Mouse (Mus musculus): ENCODE data around the gene Steap1. TPM values are rescaled to one million over a fixed set of nuclear protein-coding genes. Genes with fewer than 3 reads are reported as not detected.
A peak's percentile ranks its signal among the peaks of the same experiment; 100 is the strongest.

Steap1 gene
- 1.5 and 1.6 TPM in 2 replicates for polyA plus RNA-seq (2015; fragmentation: Nextera tagmentation; extraction: Ambion mirVana)

GRCm38 (mm10) chr5:5748866-5749682 lies at the start of gene Steap1:
TSS of gene Steap1 (minus strand) at chr5:5749326.
- no peaks in the 10 kb centered on the region for H3K36me3 ChIP-seq
- no peaks in the 10 kb centered on the region for H3K9me3 ChIP-seq (replicated peaks)
- H3K27me3 ChIP-seq (replicated peaks), result peaks cover 16% of the 10 kb centered on the region
- peak within 1 kb of the TSS; percentile 45 for H3K9ac ChIP-seq (replicated peaks)
- WGBS, result under 1% methylated on average over 75 of the region's 75 CpGs
- ATAC-seq (ENCODE audit: low FRiP score), result peak; percentile 90
- peak within 1 kb of the TSS; percentile 99 for H3K4me2 ChIP-seq
- H3K27ac ChIP-seq (replicated peaks), result no peak within 1 kb of the TSS
- peak within 1 kb of the TSS; percentile 53 for H3K4me3 ChIP-seq (replicated peaks)
- H3K4me1 ChIP-seq, result peaks cover 13% of the 10 kb centered on the region

- no peaks in the 10 kb centered on the region for H3K9me3 ChIP-seq (replicated peaks)
- H3K4me2 ChIP-seq, result no peak overlapping the region
- no peak overlapping the region for H3K4me3 ChIP-seq (replicated peaks)
- H3K4me1 ChIP-seq, result no peaks in the 10 kb centered on the region
- H3K9ac ChIP-seq (replicated peaks), result no peak overlapping the region
- H3K27ac ChIP-seq (replicated peaks), result no peak overlapping the region
- no peaks in the 10 kb centered on the region for H3K27me3 ChIP-seq (replicated peaks)
- ATAC-seq (ENCODE audit: low FRiP score), result peak; percentile 63
- H3K36me3 ChIP-seq, result no peaks in the 10 kb centered on the region
- 76% methylated on average over 2 of the region's 2 CpGs for WGBS
Measured at GRCm38 (mm10) chr5:5787106-5787505, 38.0 kb upstream of the Steap1 start.

GRCm38 (mm10) chr5:5756392-5757019 lies 7.4 kb upstream of the Steap1 start:
- no peaks in the 10 kb centered on the region for H3K9me3 ChIP-seq (replicated peaks)
- H3K4me3 ChIP-seq (replicated peaks), result no peak overlapping the region
- no peak overlapping the region for H3K9ac ChIP-seq (replicated peaks)
- ATAC-seq (ENCODE audit: low FRiP score), result peak; percentile 50
- H3K27ac ChIP-seq (replicated peaks), result no peak overlapping the region
- H3K36me3 ChIP-seq, result no peaks in the 10 kb centered on the region
- no peak overlapping the region for H3K4me2 ChIP-seq
- H3K27me3 ChIP-seq (replicated peaks), result peaks cover 2% of the 10 kb centered on the region; the same call in 1 of the 2 replicates
- 63% methylated on average over 3 of the region's 3 CpGs for WGBS
- H3K4me1 ChIP-seq, result no peaks in the 10 kb centered on the region

- H3K27ac ChIP-seq (replicated peaks), result no peak overlapping the region
- no peak overlapping the region for H3K4me3 ChIP-seq (replicated peaks)
- H3K9me3 ChIP-seq (replicated peaks), result no peaks in the 10 kb centered on the region
- H3K36me3 ChIP-seq, result no peaks in the 10 kb centered on the region
- H3K27me3 ChIP-seq (replicated peaks), result peaks cover 2% of the 10 kb centered on the region; the same call in 1 of the 2 replicates
- no peak overlapping the region for H3K4me2 ChIP-seq
- 2% methylated on average over 9 of the region's 9 CpGs for WGBS
- H3K9ac ChIP-seq (replicated peaks), result no peak overlapping the region
- ATAC-seq (ENCODE audit: low FRiP score), result no peak; the same call in 1 of the 2 replicates
- no peaks in the 10 kb centered on the region for H3K4me1 ChIP-seq
Measured at GRCm38 (mm10) chr5:5755039-5755438, 5.9 kb upstream of the Steap1 start.

GRCm38 (mm10) chr5:5749772-5750222 lies 671 bp upstream of the Steap1 start:
- 1% methylated on average over 13 of the region's 13 CpGs for WGBS
- H3K4me1 ChIP-seq, result peaks cover 13% of the 10 kb centered on the region
- ATAC-seq (ENCODE audit: low FRiP score), result peak; percentile 88

GRCm38 (mm10) chr5:5734445-5734844 lies 14.7 kb downstream of the Steap1 start:
- no peak for ATAC-seq (ENCODE audit: low FRiP score)
- Histone ChIP-seq H3K27me3 (replicated peaks) (no peaks in the 10 kb centered on the region), H3K4me3 (replicated peaks) (no peak overlapping the region), H3K4me1 (no peaks in the 10 kb centered on the region), H3K27ac (replicated peaks) (no peak overlapping the region), H3K36me3 (no peaks in the 10 kb centered on the region), H3K9me3 (replicated peaks) (no peaks in the 10 kb centered on the region), H3K9ac (replicated peaks) (no peak overlapping the region), H3K4me2 (no peak overlapping the region)
- WGBS, result 98% methylated on average over 9 of the region's 9 CpGs

More at GRCm38 (mm10) chr5:5749772-5750222, 671 bp upstream of the Steap1 start:
- Histone ChIP-seq H3K4me2 (peak overlapping the region; percentile 99), H3K4me3 (replicated peaks) (peak overlapping the region; percentile 53), H3K36me3 (no peaks in the 10 kb centered on the region), H3K27ac (replicated peaks) (no peak overlapping the region), H3K9me3 (replicated peaks) (no peaks in the 10 kb centered on the region), H3K9ac (replicated peaks) (peak overlapping the region; percentile 45; the same call in 1 of the 2 replicates), H3K27me3 (replicated peaks) (peaks cover 16% of the 10 kb centered on the region)

GRCm38 (mm10) chr5:5732858-5733257 lies 16.3 kb downstream of the Steap1 start:
- H3K9ac ChIP-seq (replicated peaks), result no peak overlapping the region
- WGBS, result 84% methylated on average over 2 of the region's 2 CpGs
- no peak overlapping the region for H3K4me2 ChIP-seq
- no peaks in the 10 kb centered on the region for H3K4me1 ChIP-seq
- H3K4me3 ChIP-seq (replicated peaks), result no peak overlapping the region
- H3K9me3 ChIP-seq (replicated peaks), result no peaks in the 10 kb centered on the region
- no peaks in the 10 kb centered on the region for H3K36me3 ChIP-seq
- no peak for ATAC-seq (ENCODE audit: low FRiP score)
- H3K27ac ChIP-seq (replicated peaks), result no peak overlapping the region
- no peaks in the 10 kb centered on the region for H3K27me3 ChIP-seq (replicated peaks)

- Histone ChIP-seq H3K27me3 (replicated peaks) (no peaks in the 10 kb centered on the region), H3K4me2 (no peak overlapping the region), H3K27ac (replicated peaks) (no peak overlapping the region), H3K4me3 (replicated peaks) (no peak overlapping the region), H3K4me1 (no peaks in the 10 kb centered on the region), H3K9me3 (replicated peaks) (no peaks in the 10 kb centered on the region), H3K9ac (replicated peaks) (no peak overlapping the region), H3K36me3 (no peaks in the 10 kb centered on the region)
- no peak for ATAC-seq (ENCODE audit: low FRiP score)
- 96% methylated on average over 3 of the region's 3 CpGs for WGBS
Measured at GRCm38 (mm10) chr5:5732208-5732607, 16.9 kb downstream of the Steap1 start.

GRCm38 (mm10) chr5:5729904-5730303 lies 19.2 kb downstream of the Steap1 start:
- 87% methylated on average over 4 of the region's 4 CpGs for WGBS
- Histone ChIP-seq H3K36me3 (no peaks in the 10 kb centered on the region), H3K4me3 (replicated peaks) (no peak overlapping the region), H3K4me2 (no peak overlapping the region), H3K9ac (replicated peaks) (no peak overlapping the region), H3K4me1 (no peaks in the 10 kb centered on the region), H3K27me3 (replicated peaks) (no peaks in the 10 kb centered on the region), H3K27ac (replicated peaks) (no peak overlapping the region), H3K9me3 (replicated peaks) (no peaks in the 10 kb centered on the region)
- no peak for ATAC-seq (ENCODE audit: low FRiP score)

GRCm38 (mm10) chr5:5722217-5722616 lies 26.9 kb downstream of the Steap1 start:
- no peaks in the 10 kb centered on the region for H3K9me3 ChIP-seq (replicated peaks)
- H3K4me1 ChIP-seq, result no peaks in the 10 kb centered on the region
- WGBS, result 65% methylated on average over 7 of the region's 7 CpGs
- ATAC-seq (ENCODE audit: low FRiP score), result no peak
- H3K36me3 ChIP-seq, result no peaks in the 10 kb centered on the region
- H3K27ac ChIP-seq (replicated peaks), result no peak overlapping the region
- H3K9ac ChIP-seq (replicated peaks), result no peak overlapping the region
- no peak overlapping the region for H3K4me3 ChIP-seq (replicated peaks)
- no peak overlapping the region for H3K4me2 ChIP-seq
- H3K27me3 ChIP-seq (replicated peaks), result no peaks in the 10 kb centered on the region

GRCm38 (mm10) chr5:5711032-5711431 lies 38.1 kb downstream of the Steap1 start:
- Histone ChIP-seq H3K27ac (replicated peaks) (no peak overlapping the region), H3K4me2 (no peak overlapping the region), H3K36me3 (no peaks in the 10 kb centered on the region), H3K4me3 (replicated peaks) (no peak overlapping the region), H3K4me1 (0 out of 2 replicates have a peak, but pooled peaks cover 2% of the 10 kb centered on the region), H3K27me3 (replicated peaks) (no peaks in the 10 kb centered on the region), H3K9ac (replicated peaks) (no peak overlapping the region), H3K9me3 (replicated peaks) (no peaks in the 10 kb centered on the region)
- no peak for ATAC-seq (ENCODE audit: low FRiP score)
- WGBS, result 83% methylated on average over 4 of the region's 4 CpGs
